Mouse (Mus musculus) megakaryocyte progenitor cell, adult 5-6 weeks (primary cell): ENCODE results near the gene Myo15b. TPM values are rescaled to one million over a fixed set of nuclear protein-coding genes. Genes with fewer than 3 reads are reported as not detected.
A peak's percentile ranks its signal among the peaks of the same experiment; 100 is the strongest.

ENCODE experiments used
- ATAC-seq: replicated peaks from 2 replicates; pipeline ENCODE4 v1.8.0; 2016; ENCODE audit warnings: mild to moderate bottlenecking, moderate TSS enrichment, inconsistent platforms; ENCODE audit not compliant: poor library complexity
- total RNA-seq, 2 experiments: library from RNA; stranded (forward) in 1 of 2; stranded (reverse) in 1 of 2; fragments of 157-497, 149-512 nt in 1 of 2; fragments of 200-1000 nt in 1 of 2; gene quantifications; 2 replicates each; pipeline versions ENCODE4 v1.2.3 to v1.2.4; 2015 to 2017

The Myo15b gene
- total RNA-seq, 2 experiments from 2014 or later = 1.6 to 2.6 TPM

- ATAC-seq = no peak
These were observed 73.0 kb downstream of the Myo15b start for GRCm38 (mm10) chr11:115931235-115931634.

- peak; percentile 99 for ATAC-seq
These were observed 75.0 kb downstream of the Myo15b start, which contains the start of the genes Sap30bp and Recql5 for GRCm38 (mm10) chr11:115933108-115933746. Gene Sap30bp, plus strand, starts transcription at chr11:115933282. Gene Recql5, minus strand, starts transcription at chr11:115933477.

GRCm38 (mm10) chr11:115933747-115934110 lies 75.5 kb downstream of the Myo15b start:
- peak; percentile 21 for ATAC-seq

- peak; percentile 90 for ATAC-seq
These were observed 81.6 kb downstream of the Myo15b start for GRCm38 (mm10) chr11:115939690-115940329.

- no peak for ATAC-seq
These were observed 83.8 kb downstream of the Myo15b start for GRCm38 (mm10) chr11:115941980-115942379.

Other genes with a start within 250 kb of the Myo15b start
- gene Mif4gd, start 245.4 kb upstream of the Myo15b start, total RNA-seq (2015) = 20.4 and 27.4 TPM in 2 replicates
- 17.7 and 23.0 TPM in 2 replicates for gene Mif4gd, start 245.4 kb upstream of the Myo15b start, total RNA-seq (2017)
- gene Slc25a19, start 230.1 kb upstream of the Myo15b start, total RNA-seq (2015) = 8.7 and 10.2 TPM in 2 replicates
- 15.2 and 18.2 TPM in 2 replicates for gene Slc25a19, start 230.1 kb upstream of the Myo15b start, total RNA-seq (2017)
- 78.1 and 85.5 TPM in 2 replicates for gene Grb2, start 149.8 kb upstream of the Myo15b start, total RNA-seq (2015)
- gene Grb2, start 149.8 kb upstream of the Myo15b start, total RNA-seq (2017) = 48.5 and 51.7 TPM in 2 replicates
- gene Tmem94, start 93.0 kb upstream of the Myo15b start, total RNA-seq (2015) = 18.3 and 19.0 TPM in 2 replicates
- 22.9 and 24.9 TPM in 2 replicates for gene Tmem94, start 93.0 kb upstream of the Myo15b start, total RNA-seq (2017)
- 2.7 and 4.3 TPM in 2 replicates for gene Caskin2, start 44.8 kb upstream of the Myo15b start, total RNA-seq (2015)
- 1.5 and 3.5 TPM in 2 replicates for gene Caskin2, start 44.8 kb upstream of the Myo15b start, total RNA-seq (2017)
- gene Tsen54, start 43.7 kb upstream of the Myo15b start, total RNA-seq (2015) = 4.0 and 9.0 TPM in 2 replicates
- 10.9 and 15.0 TPM in 2 replicates for gene Tsen54, start 43.7 kb upstream of the Myo15b start, total RNA-seq (2017)
- 3.3 and 4.1 TPM in 2 replicates for gene Llgl2, start 34.4 kb upstream of the Myo15b start, total RNA-seq (2015)
- 3.0 and 4.8 TPM in 2 replicates for gene Llgl2, start 34.4 kb upstream of the Myo15b start, total RNA-seq (2017)
- 4.9 and 8.7 TPM in 2 replicates for gene Smim5, start 41.6 kb downstream of the Myo15b start, total RNA-seq (2015)
- gene Smim5, start 41.6 kb downstream of the Myo15b start, total RNA-seq (2017) = 2.8 and 8.2 TPM in 2 replicates
- gene Smim6, start 53.6 kb downstream of the Myo15b start, total RNA-seq (2015) = 0.57 and 1.0 TPM in 2 replicates
- gene Smim6, start 53.6 kb downstream of the Myo15b start, total RNA-seq (2017) = 0.37 and 1.2 TPM in 2 replicates
- gene Sap30bp, start 74.9 kb downstream of the Myo15b start, total RNA-seq (2015) = 19.1 and 24.5 TPM in 2 replicates
- 155 and 199 TPM in 2 replicates for gene Sap30bp, start 74.9 kb downstream of the Myo15b start, total RNA-seq (2017)
- gene Recql5, start 75.1 kb downstream of the Myo15b start, total RNA-seq (2015) = 12.3 and 23.3 TPM in 2 replicates
- 16.0 and 17.7 TPM in 2 replicates for gene Recql5, start 75.1 kb downstream of the Myo15b start, total RNA-seq (2017)
- 0.05 and 0.15 TPM in 2 replicates for gene Itgb4, start 116.3 kb downstream of the Myo15b start, total RNA-seq (2015)
- gene Itgb4, start 116.3 kb downstream of the Myo15b start, total RNA-seq (2017) = 0.17 TPM in 1 of 2 replicates, not detected in the other
- 29.4 and 29.8 TPM in 2 replicates for gene Galk1, start 154.3 kb downstream of the Myo15b start, total RNA-seq (2015)
- gene Galk1, start 154.3 kb downstream of the Myo15b start, total RNA-seq (2017) = 46.5 and 52.7 TPM in 2 replicates
- 714 and 817 TPM in 2 replicates for gene H3f3b, start 169.6 kb downstream of the Myo15b start, total RNA-seq (2015)
- 751 and 801 TPM in 2 replicates for gene H3f3b, start 169.6 kb downstream of the Myo15b start, total RNA-seq (2017)
- 13.7 and 15.3 TPM in 2 replicates for gene Unk, start 171.9 kb downstream of the Myo15b start, total RNA-seq (2015)
- gene Unk, start 171.9 kb downstream of the Myo15b start, total RNA-seq (2017) = 14.2 and 18.7 TPM in 2 replicates
- gene Unc13d, start 219.6 kb downstream of the Myo15b start, total RNA-seq (2015) = 13.6 and 15.8 TPM in 2 replicates
- gene Unc13d, start 219.6 kb downstream of the Myo15b start, total RNA-seq (2017) = 15.5 and 26.1 TPM in 2 replicates
- 42.4 and 56.5 TPM in 2 replicates for gene Wbp2, start 228.6 kb downstream of the Myo15b start, total RNA-seq (2015)
- 15.6 and 22.8 TPM in 2 replicates for gene Wbp2, start 228.6 kb downstream of the Myo15b start, total RNA-seq (2017)